Mouse (Mus musculus) limb, embryonic 10.5 days (tissue): ENCODE results near the gene Slc25a4. TPM values are rescaled to one million over a fixed set of nuclear protein-coding genes. Genes with fewer than 3 reads are reported as not detected.
"Not testable (repeated sequence)": the region's sequence is repeated elsewhere in the genome, so short reads cannot be mapped to it uniquely, and the experiment has no call there.

ENCODE experiments used
- DNase-seq: peaks from one replicate; pipeline ENCODE4 v3.0.0-alpha.2; 2017; ENCODE audit warnings: low spot score
- H3K27ac ChIP-seq: fragments of 300-500 bp; sonication (generic); 2 replicates; pipeline ENCODE4 v1.5.1; 2016; ENCODE audit warnings: mild to moderate bottlenecking
- H3K27me3 ChIP-seq: fragments of 300-500 bp; sonication (generic); 2 replicates; pipeline ENCODE4 v1.6.1; 2016; ENCODE audit warnings: low read depth, mild to moderate bottlenecking; ENCODE audit not compliant: poor library complexity, severe bottlenecking
- H3K36me3 ChIP-seq: fragments of 300-500 bp; sonication (generic); 2 replicates; pipeline ENCODE4 v1.6.1; 2016; ENCODE audit warnings: mild to moderate bottlenecking, moderate library complexity
- H3K4me1 ChIP-seq: fragments of 300-500 bp; sonication (generic); 2 replicates; pipeline ENCODE4 v1.6.1; 2016
- H3K4me3 ChIP-seq: fragments of 300-500 bp; sonication (generic); 2 replicates; pipeline ENCODE4 v1.5.1; 2016; ENCODE audit warnings: mild to moderate bottlenecking, moderate library complexity
- H3K9me3 ChIP-seq: fragments of 300-500 bp; sonication (generic); replicated peaks from 2 replicates; pipeline ENCODE4 v1.6.1; 2016; ENCODE audit warnings: mild to moderate bottlenecking
- WGBS: fragments of 180-500 bp; shearing (Covaris S2); methylation state at CpG from one replicate; pipeline ENCODE4 v1.1.7; 2016; 5-methylcytosine and 5-hydroxymethylcytosine counted together
- polyA plus RNA-seq: library from polyadenylated mRNA; unstranded; fragments of >200 nt; fragmentation: Nextera tagmentation; extraction: Ambion mirVana; gene quantifications from 2 replicates; pipeline ENCODE4 v1.2.1, GENCODE M21; 2016

Gene Slc25a4
- polyA plus RNA-seq: 486 and 506 TPM in 2 replicates

- DNase-seq: peak; percentile 98
- H3K4me3 ChIP-seq: peak within 1 kb of the TSS; percentile 90
- H3K27me3 ChIP-seq: no peaks in the 10 kb centered on the region
- WGBS: under 1% methylated on average over 68 of the region's 84 CpGs
- no peaks in the 10 kb centered on the region for H3K9me3 ChIP-seq
- H3K27ac ChIP-seq: peak within 1 kb of the TSS; percentile 96
- H3K36me3 ChIP-seq: peaks cover 40% of the 10 kb centered on the region
- peaks cover 46% of the 10 kb centered on the region for H3K4me1 ChIP-seq
Observed at GRCm38 (mm10) chr8:46210404-46211315, at the start of gene Slc25a4. TSS of gene Slc25a4 (minus strand) at chr8:46211284.

DNA sequence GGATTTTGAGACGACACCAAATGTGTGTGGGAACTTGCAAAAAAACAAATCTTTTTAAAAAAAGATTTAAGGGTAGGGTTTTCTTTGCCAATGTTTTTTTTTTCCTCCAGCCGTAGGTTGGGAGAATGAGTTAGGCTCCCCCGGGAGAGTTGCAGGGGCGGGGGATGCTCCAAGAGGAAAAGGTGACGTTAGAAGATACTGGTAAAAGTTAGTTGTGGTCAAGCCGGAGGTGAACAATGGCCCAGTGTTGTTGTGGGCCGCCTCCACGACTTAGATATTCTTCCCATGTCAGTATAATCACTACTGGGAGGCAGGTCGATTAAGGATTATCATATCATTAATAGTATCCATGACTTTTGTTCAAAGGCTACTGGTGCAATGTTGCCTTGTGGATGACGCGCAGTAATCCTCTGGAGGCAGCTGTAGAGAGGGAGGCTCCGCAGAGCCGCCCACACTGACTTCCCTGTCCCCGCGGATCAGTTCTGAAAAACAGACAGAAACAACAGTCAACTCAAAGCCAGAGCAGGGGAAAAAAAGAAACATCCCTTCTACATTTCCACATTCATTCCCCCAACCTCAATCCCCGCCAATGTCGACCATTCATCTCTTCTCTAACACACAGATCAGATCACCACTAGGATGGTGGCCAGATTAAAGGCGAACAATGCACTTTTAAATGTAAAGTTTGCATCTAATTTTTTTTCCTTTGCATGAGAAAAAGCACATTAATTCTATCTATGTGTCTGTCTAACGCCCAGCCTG is 47.0 kb upstream of the Slc25a4 start:
- Histone ChIP-seq H3K36me3 (no peaks in the 10 kb centered on the region), H3K27ac (no peak overlapping the region), H3K4me1 (no peaks in the 10 kb centered on the region), H3K4me3 (no peak overlapping the region), H3K9me3 (no peaks in the 10 kb centered on the region), H3K27me3 (no peaks in the 10 kb centered on the region)
- 57% methylated on average over 19 of the region's 19 CpGs for WGBS
- DNase-seq: no peak

DNA sequence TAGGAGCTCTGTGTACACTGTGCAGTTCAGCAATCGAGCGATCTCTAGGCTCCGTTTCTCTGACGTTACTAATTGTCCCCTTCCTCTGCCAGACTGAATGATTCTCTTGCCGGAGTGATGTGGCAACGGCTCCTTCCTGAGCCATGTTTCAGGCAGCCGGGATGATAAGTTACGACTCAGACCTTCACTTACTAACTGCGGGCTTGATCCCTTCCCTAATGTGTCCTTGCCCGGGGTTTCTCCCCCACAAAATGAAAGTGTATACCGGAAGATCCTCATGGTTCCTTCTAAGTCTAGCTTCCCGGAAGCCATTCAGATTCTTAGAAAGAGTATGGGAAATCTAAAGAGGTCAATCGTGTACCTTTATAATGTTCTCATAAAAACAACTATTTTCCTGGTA is 41.4 kb upstream of the Slc25a4 start:
- 0 out of 2 replicates have a peak overlapping the region, but pooled peaks have one; percentile 70 for H3K27ac ChIP-seq

DNA sequence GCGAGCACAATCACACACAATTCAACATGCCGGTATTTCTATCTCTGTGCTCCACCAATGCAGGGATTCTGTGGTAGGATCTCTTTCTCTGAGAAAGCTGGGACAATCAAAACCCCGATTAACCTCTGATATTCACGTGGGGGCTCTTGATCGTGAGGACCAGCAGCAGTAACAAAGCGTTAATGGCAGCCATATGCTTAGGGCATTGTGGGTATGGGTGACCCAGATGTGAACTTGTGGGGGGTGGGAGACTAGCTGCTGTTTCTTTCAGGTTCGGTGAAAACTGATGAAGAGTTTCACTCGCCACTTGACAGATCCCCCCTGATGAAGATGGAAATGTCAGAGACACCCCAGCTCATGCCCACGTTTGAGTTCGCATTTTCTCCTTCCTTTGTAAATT is 40.5 kb upstream of the Slc25a4 start:
- no peaks in the 10 kb centered on the region for H3K36me3 ChIP-seq
- 45% methylated on average over 10 of the region's 10 CpGs for WGBS
- peak overlapping the region; percentile 70 for H3K27ac ChIP-seq
- H3K9me3 ChIP-seq: no peaks in the 10 kb centered on the region
- no peak overlapping the region for H3K4me3 ChIP-seq
- H3K27me3 ChIP-seq: no peaks in the 10 kb centered on the region
- DNase-seq: peak; percentile 44
- H3K4me1 ChIP-seq: peaks cover 12% of the 10 kb centered on the region

More for the DNA sequence above, 41.4 kb upstream of the Slc25a4 start:
- H3K4me3 ChIP-seq: no peak overlapping the region
- WGBS: 72% methylated on average over 13 of the region's 13 CpGs
- peaks cover 12% of the 10 kb centered on the region for H3K4me1 ChIP-seq
- H3K36me3 ChIP-seq: no peaks in the 10 kb centered on the region
- no peak for DNase-seq
- H3K9me3 ChIP-seq: no peaks in the 10 kb centered on the region
- H3K27me3 ChIP-seq: no peaks in the 10 kb centered on the region

DNA sequence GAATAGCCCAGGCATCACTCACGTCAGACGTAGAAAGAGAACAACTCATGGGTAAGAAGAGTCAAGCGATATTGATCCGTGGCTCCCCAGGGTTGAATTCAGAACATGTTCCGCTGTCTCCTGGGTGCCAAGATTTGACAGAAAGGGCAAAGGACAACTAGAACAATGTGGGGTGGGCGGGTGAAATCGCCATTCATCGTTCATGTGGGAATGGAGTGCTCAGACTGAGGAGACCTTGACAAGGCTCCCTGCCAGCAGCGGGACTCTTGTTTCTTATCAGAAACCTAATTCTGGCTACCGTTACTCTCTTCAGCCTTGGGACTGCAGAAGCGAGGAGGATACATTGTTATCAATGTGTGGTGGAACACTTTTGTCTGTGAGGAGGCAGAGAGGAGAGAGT is 35.3 kb upstream of the Slc25a4 start:
- peaks cover 7% of the 10 kb centered on the region for H3K4me1 ChIP-seq
- H3K36me3 ChIP-seq: no peaks in the 10 kb centered on the region
- DNase-seq: no peak
- 81% methylated on average over 11 of the region's 11 CpGs for WGBS
- H3K27me3 ChIP-seq: no peaks in the 10 kb centered on the region
- no peaks in the 10 kb centered on the region for H3K9me3 ChIP-seq
- no peak overlapping the region for H3K4me3 ChIP-seq
- H3K27ac ChIP-seq: no peak overlapping the region

- Histone ChIP-seq H3K36me3 (no peaks in the 10 kb centered on the region), H3K27me3 (no peaks in the 10 kb centered on the region; the same call in 1 of the 2 replicates), H3K4me3 (no peak overlapping the region), H3K27ac (no peak overlapping the region), H3K9me3 (no peaks in the 10 kb centered on the region), H3K4me1 (peaks cover 7% of the 10 kb centered on the region; the same call in 1 of the 2 replicates)
- 43% methylated on average over 7 of the region's 7 CpGs for WGBS
- no peak for DNase-seq
Observed at GRCm38 (mm10) chr8:46242946-46243345, 31.9 kb upstream of the Slc25a4 start.

DNA sequence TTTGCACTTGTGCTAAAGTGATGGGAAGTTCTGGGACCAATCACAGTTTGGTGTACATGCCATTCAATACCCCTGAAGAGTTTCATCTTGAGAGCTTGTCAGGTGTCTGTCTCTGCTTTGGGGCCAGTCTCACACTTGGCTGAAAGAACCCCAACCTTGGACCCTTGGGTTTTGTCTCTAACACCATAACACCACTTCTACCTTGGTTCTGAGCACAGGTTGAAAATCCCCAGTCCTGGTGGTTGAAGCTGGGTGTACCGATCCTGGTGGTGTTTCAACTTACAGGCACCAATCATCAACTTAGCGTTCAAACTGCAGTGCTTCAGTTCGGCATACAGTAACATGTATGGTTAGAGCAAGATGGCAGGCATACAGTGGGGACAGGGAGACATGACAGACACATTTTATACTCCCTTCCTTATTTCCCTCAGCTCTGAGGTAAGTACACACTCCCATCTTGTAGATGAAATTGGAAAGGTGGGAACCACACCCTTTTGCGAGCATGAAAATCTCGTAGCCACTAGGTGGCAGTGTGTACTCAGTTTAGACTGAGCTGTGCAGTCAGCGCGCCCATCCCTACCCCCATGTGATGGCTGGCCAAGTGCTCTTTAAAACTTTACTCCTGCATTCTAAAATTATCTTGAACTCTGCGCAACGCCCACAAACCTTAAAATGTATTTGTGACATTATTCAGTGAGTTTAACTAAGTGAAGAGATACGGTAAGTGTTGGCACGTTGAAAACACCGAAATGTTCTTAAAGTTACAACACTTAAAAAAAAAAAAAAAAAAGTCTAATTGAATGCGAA is 30.7 kb upstream of the Slc25a4 start:
- Histone ChIP-seq H3K9me3 (no peaks in the 10 kb centered on the region), H3K4me3 (no peak overlapping the region), H3K4me1 (peaks cover 7% of the 10 kb centered on the region), H3K27me3 (no peaks in the 10 kb centered on the region; the same call in 1 of the 2 replicates), H3K36me3 (no peaks in the 10 kb centered on the region), H3K27ac (no peak overlapping the region)
- DNase-seq: peak; percentile 86
- WGBS: 36% methylated on average over 13 of the region's 13 CpGs

DNA sequence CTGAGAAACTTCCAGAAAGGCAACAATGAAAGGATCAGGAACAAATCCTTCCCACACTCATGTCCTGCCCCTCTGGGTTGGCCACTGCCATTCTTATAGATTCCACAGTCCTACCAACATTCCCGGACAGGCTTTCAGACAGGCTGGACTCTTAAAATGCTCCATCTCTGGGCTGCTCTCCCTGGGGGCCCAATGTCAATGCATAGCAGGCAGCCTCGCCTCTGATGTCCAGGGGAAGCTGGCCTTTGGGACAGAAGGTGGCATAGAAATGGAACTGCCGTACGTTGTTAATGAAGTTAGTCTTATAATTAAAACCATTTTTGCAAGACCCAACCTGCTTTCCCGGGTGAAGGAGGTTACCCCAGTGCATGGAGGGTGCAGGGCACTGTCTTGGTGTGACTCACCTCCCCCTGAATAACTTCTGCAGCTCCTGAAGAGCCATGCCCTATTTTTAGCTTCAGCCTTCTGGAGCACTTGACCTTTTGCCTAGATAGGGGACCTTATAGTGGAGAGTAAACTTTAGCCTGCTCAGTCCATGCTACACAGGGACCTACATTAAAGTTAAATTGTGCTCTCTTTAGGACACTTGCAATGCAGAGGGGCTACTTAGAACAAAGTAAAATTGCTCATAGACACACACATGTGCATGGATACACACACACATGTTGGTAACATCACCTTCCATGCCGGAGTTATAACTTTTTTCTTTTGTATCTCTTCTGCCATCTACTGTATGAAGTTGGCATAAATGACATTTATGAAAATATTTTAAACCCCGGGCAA is 25.5 kb upstream of the Slc25a4 start:
- Histone ChIP-seq H3K9me3 (no peaks in the 10 kb centered on the region), H3K4me1 (peaks cover 6% of the 10 kb centered on the region), H3K4me3 (no peak overlapping the region), H3K27ac (no peak overlapping the region), H3K36me3 (no peaks in the 10 kb centered on the region), H3K27me3 (no peaks in the 10 kb centered on the region; the same call in 1 of the 2 replicates)
- DNase-seq: no peak
- WGBS: 65% methylated on average over 7 of the region's 7 CpGs

DNA sequence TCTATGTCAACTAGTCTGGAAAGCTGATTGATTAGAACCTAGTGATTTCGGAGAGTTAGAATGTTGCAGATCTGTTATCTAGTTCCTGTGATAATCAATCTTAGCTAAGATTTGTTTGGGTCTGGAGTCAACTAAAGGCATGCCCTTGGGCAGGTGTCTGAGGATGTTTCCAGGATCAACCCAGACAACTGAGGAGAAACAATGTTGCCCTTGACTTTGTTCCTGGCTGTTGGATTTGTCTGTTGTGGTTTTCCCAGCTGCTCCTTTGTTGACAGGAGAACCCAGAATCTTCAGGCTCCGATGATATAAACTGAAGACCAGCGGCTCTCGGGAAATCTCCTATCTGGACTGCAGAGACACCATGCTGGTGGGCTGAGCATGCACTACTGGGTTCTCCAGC is 23.7 kb upstream of the Slc25a4 start:
- no peak for DNase-seq
- no peak overlapping the region for H3K27ac ChIP-seq
- H3K36me3 ChIP-seq: no peaks in the 10 kb centered on the region
- 86% methylated on average over 4 of the region's 4 CpGs for WGBS
- no peaks in the 10 kb centered on the region; the same call in 1 of the 2 replicates for H3K27me3 ChIP-seq
- peaks cover 6% of the 10 kb centered on the region for H3K4me1 ChIP-seq
- no peak overlapping the region for H3K4me3 ChIP-seq
- no peaks in the 10 kb centered on the region for H3K9me3 ChIP-seq

GRCm38 (mm10) chr8:46232798-46233197 is 21.7 kb upstream of the Slc25a4 start:
- WGBS: 67% methylated on average over 8 of the region's 8 CpGs

DNA sequence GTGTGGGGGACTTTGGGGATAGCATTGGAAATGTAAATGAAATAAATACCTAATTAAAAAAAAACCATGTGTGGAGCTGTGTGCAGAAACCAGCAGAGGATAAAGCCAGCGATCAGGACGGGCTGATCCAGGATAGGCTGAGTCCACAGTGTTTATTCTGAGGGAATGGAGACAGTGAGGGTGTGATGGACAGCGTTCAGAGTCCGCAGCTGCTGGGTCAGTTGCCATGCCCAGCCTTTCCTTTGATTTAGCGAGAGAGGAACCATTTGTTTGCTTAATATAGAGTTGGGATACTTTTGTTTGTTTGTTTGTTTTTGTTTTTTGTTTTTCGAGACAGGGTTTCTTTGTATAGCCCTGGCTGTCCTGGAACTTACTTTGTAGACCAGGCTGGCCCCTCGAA is 20.9 kb upstream of the Slc25a4 start:
- not testable (repeated sequence) for DNase-seq, H3K4me1 ChIP-seq, H3K4me3 ChIP-seq, H3K27me3 ChIP-seq, H3K9me3 ChIP-seq, H3K27ac ChIP-seq, H3K36me3 ChIP-seq
- WGBS: 84% methylated on average over 7 of the region's 7 CpGs

More at GRCm38 (mm10) chr8:46232798-46233197, 21.7 kb upstream of the Slc25a4 start:
- Histone ChIP-seq H3K27ac (no peak overlapping the region), H3K9me3 (no peaks in the 10 kb centered on the region), H3K27me3 (no peaks in the 10 kb centered on the region), H3K4me3 (no peak overlapping the region), H3K4me1 (peaks cover 6% of the 10 kb centered on the region), H3K36me3 (no peaks in the 10 kb centered on the region)
- DNase-seq: no peak

GRCm38 (mm10) chr8:46226622-46227021 is 15.5 kb upstream of the Slc25a4 start:
- no peak overlapping the region for H3K27ac ChIP-seq
- no peaks in the 10 kb centered on the region for H3K27me3 ChIP-seq
- no peak overlapping the region for H3K4me3 ChIP-seq
- 78% methylated on average over 5 of the region's 5 CpGs for WGBS
- H3K36me3 ChIP-seq: no peaks in the 10 kb centered on the region
- H3K9me3 ChIP-seq: no peaks in the 10 kb centered on the region
- DNase-seq: no peak
- no peaks in the 10 kb centered on the region for H3K4me1 ChIP-seq
